Mouse (Mus musculus) embryonic facial prominence, embryonic 13.5 days (tissue): Measurements from ENCODE around the gene Ptprs. TPM values are rescaled to one million over a fixed set of nuclear protein-coding genes. Genes with fewer than 3 reads are reported as not detected.

Experiments used
- ATAC-seq: fragments of 200-750 bp; cut with Nextera tagmentation; 2 replicates; pipeline ENCODE4 v1.8.0; 2017; ENCODE audit warnings: low read depth; ENCODE audit not compliant: insufficient number of reproducible peaks, insufficient read depth, low FRiP score, low TSS enrichment
- H3K27ac ChIP-seq: fragments of 300-500 bp; sonication (generic); 2 replicates; pipeline ENCODE4 v1.5.1; 2015; ENCODE audit warnings: moderate library complexity, mild to moderate bottlenecking, inconsistent platforms
- H3K27me3 ChIP-seq: fragments of 300-500 bp; sonication (generic); 2 replicates; pipeline ENCODE4 v1.6.1; 2015; ENCODE audit warnings: mild to moderate bottlenecking, inconsistent platforms
- H3K36me3 ChIP-seq: fragments of 300-500 bp; sonication (generic); 2 replicates; pipeline ENCODE4 v1.6.1; 2015; ENCODE audit warnings: mild to moderate bottlenecking, inconsistent platforms
- H3K4me1 ChIP-seq: fragments of 300-500 bp; sonication (generic); 2 replicates; pipeline ENCODE4 v1.6.1; 2015; ENCODE audit warnings: inconsistent platforms
- H3K4me2 ChIP-seq: fragments of 300-500 bp; sonication (generic); 2 replicates; pipeline ENCODE4 v1.6.1; 2015; ENCODE audit warnings: moderate library complexity, mild to moderate bottlenecking, inconsistent platforms
- H3K4me3 ChIP-seq: fragments of 300-500 bp; sonication (generic); 2 replicates; pipeline ENCODE4 v1.5.1; 2015; ENCODE audit warnings: mild to moderate bottlenecking, inconsistent platforms
- H3K9ac ChIP-seq: fragments of 300-500 bp; sonication (generic); 2 replicates; pipeline ENCODE4 v1.6.1; 2015; ENCODE audit warnings: mild to moderate bottlenecking, inconsistent platforms
- H3K9me3 ChIP-seq: fragments of 300-500 bp; sonication (generic); 2 replicates; pipeline ENCODE4 v1.6.1; 2016; ENCODE audit warnings: inconsistent platforms
- WGBS: fragments of 180-500 bp; shearing (Covaris S2); methylation state at CpG from one replicate; pipeline ENCODE4 v1.1.7; 2015; ENCODE audit warnings: mixed read lengths; 5-methylcytosine and 5-hydroxymethylcytosine counted together
- polyA plus RNA-seq: library from polyadenylated mRNA; unstranded; fragments of >200 nt; fragmentation: Nextera tagmentation; extraction: Ambion mirVana; gene quantifications from 2 replicates; pipeline ENCODE4 v1.2.1, GENCODE M21; 2015

Gene Ptprs
- polyA plus RNA-seq, 1 experiment from 2014 or later: 121 TPM

- peaks cover 86% of the 10 kb centered on the region for H3K4me1 ChIP-seq
- H3K9ac ChIP-seq: no peak overlapping the region
- H3K4me3 ChIP-seq: no peak overlapping the region
- no peaks in the 10 kb centered on the region; the same call in 1 of the 2 replicates for H3K9me3 ChIP-seq
- H3K27me3 ChIP-seq: no peaks in the 10 kb centered on the region
- H3K36me3 ChIP-seq: 0 out of 2 replicates have a peak, but pooled peaks cover 6% of the 10 kb centered on the region
- 79% methylated on average over 7 of the region's 7 CpGs for WGBS
- H3K4me2 ChIP-seq: no peak overlapping the region
- ATAC-seq: no peak
- peak overlapping the region; percentile 97 for H3K27ac ChIP-seq
Observed at GRCm38 (mm10) chr17:56464817-56465216, 11.5 kb downstream of the Ptprs start.

- peak overlapping the region; percentile 97 for H3K27ac ChIP-seq
- H3K27me3 ChIP-seq: no peaks in the 10 kb centered on the region
- H3K4me1 ChIP-seq: peaks cover 86% of the 10 kb centered on the region
- H3K36me3 ChIP-seq: 0 out of 2 replicates have a peak, but pooled peaks cover 6% of the 10 kb centered on the region
- no peaks in the 10 kb centered on the region; the same call in 1 of the 2 replicates for H3K9me3 ChIP-seq
- H3K9ac ChIP-seq: no peak overlapping the region
- H3K4me2 ChIP-seq: no peak overlapping the region
- no peak for ATAC-seq
- WGBS: 87% methylated on average over 2 of the region's 2 CpGs
- no peak overlapping the region for H3K4me3 ChIP-seq
Observed at GRCm38 (mm10) chr17:56464345-56464744, 11.9 kb downstream of the Ptprs start.

GRCm38 (mm10) chr17:56463500-56463899 is 12.8 kb downstream of the Ptprs start:
- Histone ChIP-seq H3K4me3 (peak overlapping the region; percentile 74; the same call in 1 of the 2 replicates), H3K27ac (peak overlapping the region; percentile 97), H3K9ac (peak overlapping the region; percentile 59), H3K27me3 (no peaks in the 10 kb centered on the region), H3K4me2 (peak overlapping the region; percentile 82), H3K9me3 (no peaks in the 10 kb centered on the region; the same call in 1 of the 2 replicates), H3K36me3 (peaks cover 6% of the 10 kb centered on the region; the same call in 1 of the 2 replicates), H3K4me1 (peaks cover 86% of the 10 kb centered on the region)
- 32% methylated on average over 1 of the region's 1 CpGs for WGBS
- ATAC-seq: no peak

GRCm38 (mm10) chr17:56462835-56463455 is 13.3 kb downstream of the Ptprs start:
- H3K9ac ChIP-seq: peak overlapping the region; percentile 59
- peaks cover 7% of the 10 kb centered on the region for H3K36me3 ChIP-seq
- H3K9me3 ChIP-seq: no peaks in the 10 kb centered on the region
- H3K4me3 ChIP-seq: peak overlapping the region; percentile 74
- peak overlapping the region; percentile 82 for H3K4me2 ChIP-seq
- peak; percentile 11 for ATAC-seq
- no peaks in the 10 kb centered on the region for H3K27me3 ChIP-seq
- peak overlapping the region; percentile 97 for H3K27ac ChIP-seq
- peaks cover 86% of the 10 kb centered on the region for H3K4me1 ChIP-seq
- WGBS: 2% methylated on average over 17 of the region's 17 CpGs

- Histone ChIP-seq H3K4me2 (peak overlapping the region; percentile 82), H3K9me3 (no peaks in the 10 kb centered on the region), H3K27ac (peak overlapping the region; percentile 97), H3K4me1 (peaks cover 79% of the 10 kb centered on the region), H3K9ac (peak overlapping the region; percentile 88), H3K27me3 (no peaks in the 10 kb centered on the region), H3K4me3 (peak overlapping the region; percentile 74), H3K36me3 (peaks cover 15% of the 10 kb centered on the region)
- WGBS: under 1% methylated on average over 77 of the region's 77 CpGs
- peak; percentile 92 for ATAC-seq
Observed at GRCm38 (mm10) chr17:56461771-56462743, 14.2 kb downstream of the Ptprs start.

- H3K9ac ChIP-seq: peak overlapping the region; percentile 88
- H3K4me2 ChIP-seq: peak overlapping the region; percentile 82
- no peak for ATAC-seq
- 14% methylated on average over 6 of the region's 6 CpGs for WGBS
- H3K4me3 ChIP-seq: peak overlapping the region; percentile 74
- H3K27ac ChIP-seq: peak overlapping the region; percentile 97
- H3K4me1 ChIP-seq: peaks cover 69% of the 10 kb centered on the region
- H3K9me3 ChIP-seq: no peaks in the 10 kb centered on the region
- peaks cover 26% of the 10 kb centered on the region for H3K36me3 ChIP-seq
- no peaks in the 10 kb centered on the region for H3K27me3 ChIP-seq
Observed at GRCm38 (mm10) chr17:56460876-56461275, 15.4 kb downstream of the Ptprs start.

GRCm38 (mm10) chr17:56457442-56457841 is 18.8 kb downstream of the Ptprs start:
- H3K27ac ChIP-seq: no peak overlapping the region
- H3K9me3 ChIP-seq: no peaks in the 10 kb centered on the region
- no peaks in the 10 kb centered on the region for H3K27me3 ChIP-seq
- no peak for ATAC-seq
- H3K4me3 ChIP-seq: no peak overlapping the region
- peaks cover 36% of the 10 kb centered on the region for H3K4me1 ChIP-seq
- 90% methylated on average over 1 of the region's 1 CpGs for WGBS
- no peak overlapping the region for H3K4me2 ChIP-seq
- no peak overlapping the region for H3K9ac ChIP-seq
- peaks cover 61% of the 10 kb centered on the region for H3K36me3 ChIP-seq

GRCm38 (mm10) chr17:56456353-56456752 is 19.9 kb downstream of the Ptprs start:
- Histone ChIP-seq H3K9ac (no peak overlapping the region), H3K4me2 (no peak overlapping the region), H3K9me3 (no peaks in the 10 kb centered on the region), H3K4me3 (no peak overlapping the region), H3K27me3 (no peaks in the 10 kb centered on the region), H3K4me1 (peaks cover 34% of the 10 kb centered on the region), H3K27ac (no peak overlapping the region), H3K36me3 (peaks cover 72% of the 10 kb centered on the region)
- no peak for ATAC-seq
- 89% methylated on average over 5 of the region's 5 CpGs for WGBS

- Histone ChIP-seq H3K9ac (no peak overlapping the region), H3K4me1 (peaks cover 7% of the 10 kb centered on the region; the same call in 1 of the 2 replicates), H3K36me3 (peaks cover 98% of the 10 kb centered on the region), H3K4me3 (no peak overlapping the region), H3K4me2 (no peak overlapping the region), H3K27me3 (no peaks in the 10 kb centered on the region), H3K27ac (no peak overlapping the region), H3K9me3 (no peaks in the 10 kb centered on the region)
- 86% methylated on average over 4 of the region's 4 CpGs for WGBS
- no peak for ATAC-seq
Observed at GRCm38 (mm10) chr17:56453689-56454088, 22.6 kb downstream of the Ptprs start.

GRCm38 (mm10) chr17:56453251-56453650 is 23.0 kb downstream of the Ptprs start:
- H3K4me1 ChIP-seq: peaks cover 4% of the 10 kb centered on the region; the same call in 1 of the 2 replicates
- no peak overlapping the region for H3K4me2 ChIP-seq
- WGBS: 75% methylated on average over 4 of the region's 4 CpGs
- no peak for ATAC-seq
- H3K27me3 ChIP-seq: no peaks in the 10 kb centered on the region
- H3K9ac ChIP-seq: no peak overlapping the region
- no peak overlapping the region for H3K27ac ChIP-seq
- peaks cover 99% of the 10 kb centered on the region for H3K36me3 ChIP-seq
- H3K4me3 ChIP-seq: no peak overlapping the region
- no peaks in the 10 kb centered on the region for H3K9me3 ChIP-seq

GRCm38 (mm10) chr17:56447716-56448115 is 28.6 kb downstream of the Ptprs start:
- H3K4me1 ChIP-seq: peaks cover 3% of the 10 kb centered on the region; the same call in 1 of the 2 replicates
- no peak overlapping the region for H3K27ac ChIP-seq
- H3K9ac ChIP-seq: no peak overlapping the region
- ATAC-seq: no peak
- H3K4me2 ChIP-seq: no peak overlapping the region
- H3K4me3 ChIP-seq: no peak overlapping the region
- H3K9me3 ChIP-seq: no peaks in the 10 kb centered on the region
- H3K27me3 ChIP-seq: no peaks in the 10 kb centered on the region
- peaks cover 91% of the 10 kb centered on the region for H3K36me3 ChIP-seq
- 77% methylated on average over 2 of the region's 2 CpGs for WGBS
